Mouse (Mus musculus) frontal cortex, postnatal 14 days (tissue): Measurements from ENCODE around the gene Upf3a.
"Not testable (repeated sequence)": the region's sequence is repeated elsewhere in the genome, so short reads cannot be mapped to it uniquely, and the experiment has no call there.

Experiments
- DNase-seq, 2 experiments: peaks; one replicate each; pipeline ENCODE4 v3.0.0; 2022; ENCODE audit warnings: low spot score in 2 of 2

Gene Upf3a

DNA sequence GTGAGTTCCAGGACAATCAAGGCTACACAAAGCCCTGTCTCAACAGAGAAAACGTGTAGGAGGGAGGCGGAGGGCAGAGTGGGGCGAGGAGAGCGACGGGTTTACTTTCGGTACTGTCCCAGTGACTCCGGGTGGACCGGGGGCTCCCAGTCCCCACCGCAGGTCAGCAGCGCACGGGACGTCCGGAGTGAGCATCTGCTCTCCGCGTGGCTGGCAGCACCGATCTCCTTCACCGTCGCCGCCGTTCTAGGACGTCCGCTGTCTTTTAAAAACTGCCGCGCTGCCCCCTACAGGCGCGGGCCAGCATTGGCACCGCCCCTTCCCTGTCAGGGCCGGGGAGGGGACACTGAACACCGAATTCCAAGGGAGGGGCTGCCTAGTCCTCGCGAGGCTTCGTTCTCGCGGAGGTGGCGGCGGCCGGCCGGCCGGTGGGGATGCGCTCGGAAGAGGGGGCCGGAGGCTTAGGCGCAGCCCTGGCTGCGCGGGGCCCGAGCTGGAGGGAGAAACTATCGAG is at the start of gene Upf3a:
Gene Upf3a, plus strand, starts transcription at position 366 of the 514 bp plus-strand sequence.
- peak; percentile 82 to 85 for DNase-seq

DNA sequence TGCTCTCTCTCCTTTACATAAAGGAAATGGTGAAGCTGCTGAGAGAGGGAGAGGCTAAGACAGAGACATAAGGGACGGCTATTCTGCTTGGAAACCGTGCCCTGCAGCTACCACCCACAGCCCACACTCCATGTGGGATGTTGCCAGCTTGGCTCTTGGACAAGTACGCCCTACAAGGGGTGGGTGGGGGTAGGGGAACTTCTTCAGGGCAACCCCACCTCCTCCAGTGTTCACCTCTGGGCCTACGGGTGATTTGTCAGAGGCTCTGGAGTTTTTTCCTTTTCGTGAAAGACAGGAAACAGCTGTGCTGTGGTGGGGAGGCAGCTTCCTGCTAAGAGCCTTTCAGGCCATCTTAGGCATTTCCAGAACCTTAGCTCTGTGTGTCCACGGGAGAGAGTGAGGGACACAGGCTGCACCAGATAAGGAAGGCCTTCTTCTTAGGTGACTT is 45.1 kb upstream of the Upf3a start:
- no peak for DNase-seq

DNA sequence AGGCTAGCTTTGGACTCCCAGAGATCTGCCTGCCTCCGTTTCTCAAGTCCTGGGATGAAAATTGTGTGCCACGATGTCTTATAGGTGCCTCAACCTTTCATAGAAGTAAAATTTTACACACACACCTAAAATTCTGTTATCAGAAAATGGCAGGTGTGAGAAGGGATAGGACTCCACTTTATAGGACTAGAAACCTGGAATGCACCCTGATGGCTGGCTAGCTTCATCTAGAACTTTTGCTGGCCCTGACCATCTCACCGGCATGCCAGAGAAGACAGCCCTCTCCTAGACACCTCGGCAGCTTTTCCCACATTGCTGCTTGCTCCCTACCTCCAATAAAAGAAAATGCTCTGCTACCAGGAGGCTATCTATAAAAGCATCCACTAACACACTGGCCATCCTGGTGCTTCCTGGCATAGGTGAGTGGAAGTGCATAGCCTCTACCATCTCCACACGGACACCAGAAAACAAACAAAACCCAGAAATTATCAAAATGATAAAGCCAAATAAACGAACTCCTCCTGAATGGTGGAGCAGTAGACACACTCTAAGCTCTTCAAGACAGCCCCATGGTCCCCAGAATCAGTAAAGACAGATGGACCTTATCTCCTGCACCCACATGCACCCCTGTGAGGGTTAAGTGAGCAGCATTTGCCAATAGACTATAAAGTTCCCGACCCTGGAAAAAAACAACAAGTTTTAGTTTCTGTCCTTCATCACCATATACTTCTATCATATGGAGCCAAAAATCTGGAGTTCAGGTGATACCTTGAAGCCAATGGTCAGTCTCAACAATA is 44.4 kb upstream of the Upf3a start:
- DNase-seq, result no peak

DNA sequence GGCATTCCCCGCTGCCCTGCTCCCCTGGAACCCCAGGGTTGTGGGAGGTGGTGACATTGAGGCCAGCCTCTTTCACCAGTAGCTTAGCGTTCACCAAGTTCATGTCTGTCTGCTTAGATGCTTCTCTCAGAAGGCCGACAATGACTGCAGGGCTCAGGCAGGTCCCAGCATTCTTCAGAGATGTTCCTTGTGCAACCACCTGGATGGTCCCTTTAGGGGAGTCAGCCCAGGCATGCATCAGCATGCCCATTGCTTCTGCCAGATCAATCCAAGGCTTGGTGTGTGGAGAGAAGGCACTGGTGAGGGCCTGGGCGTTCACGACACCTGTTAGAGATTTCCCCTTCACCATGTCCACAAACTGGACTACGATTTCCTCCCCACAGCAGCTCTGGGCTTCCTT is 39.2 kb upstream of the Upf3a start:
- not testable (repeated sequence) for DNase-seq

DNA sequence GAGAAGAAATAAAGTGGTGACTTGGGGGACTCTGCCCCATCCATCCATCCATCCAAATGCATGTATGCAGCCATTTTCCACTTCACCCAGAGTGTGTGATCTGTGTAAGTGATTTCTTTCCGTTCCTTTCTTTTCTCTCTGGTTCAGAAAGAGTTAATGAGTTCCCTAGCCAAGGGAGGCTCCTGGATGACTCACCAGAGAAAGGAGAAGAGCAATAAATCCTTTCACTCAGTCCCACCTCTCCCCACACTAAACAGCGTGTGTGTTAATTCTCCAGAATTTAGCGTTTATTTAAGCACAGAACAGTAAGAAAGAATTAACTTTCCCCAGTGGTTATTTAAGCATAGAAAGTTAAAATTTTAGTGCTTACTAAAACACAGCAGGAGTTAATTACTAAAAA is 37.8 kb upstream of the Upf3a start:
- DNase-seq, result no peak

DNA sequence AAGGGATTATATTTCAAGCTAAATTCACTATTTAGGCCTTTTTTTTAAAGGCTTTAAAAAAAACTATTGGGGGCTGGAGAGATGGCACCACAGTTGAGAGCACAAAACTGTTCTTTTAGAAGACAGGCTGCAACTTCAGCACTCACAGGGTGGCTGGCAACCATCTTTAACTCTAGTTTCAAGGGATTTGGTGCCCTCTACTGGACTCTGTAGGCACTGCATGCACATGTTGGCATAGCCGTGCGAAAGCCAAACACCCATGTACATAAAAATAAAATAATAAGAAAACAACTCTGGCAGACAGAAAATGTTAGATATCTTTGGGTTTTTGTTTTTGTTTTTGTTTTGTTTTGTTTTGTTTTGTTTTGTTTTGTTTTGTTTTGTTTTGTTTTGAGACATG is 31.7 kb upstream of the Upf3a start:
- DNase-seq, result peak; percentile 40 to 60

DNA sequence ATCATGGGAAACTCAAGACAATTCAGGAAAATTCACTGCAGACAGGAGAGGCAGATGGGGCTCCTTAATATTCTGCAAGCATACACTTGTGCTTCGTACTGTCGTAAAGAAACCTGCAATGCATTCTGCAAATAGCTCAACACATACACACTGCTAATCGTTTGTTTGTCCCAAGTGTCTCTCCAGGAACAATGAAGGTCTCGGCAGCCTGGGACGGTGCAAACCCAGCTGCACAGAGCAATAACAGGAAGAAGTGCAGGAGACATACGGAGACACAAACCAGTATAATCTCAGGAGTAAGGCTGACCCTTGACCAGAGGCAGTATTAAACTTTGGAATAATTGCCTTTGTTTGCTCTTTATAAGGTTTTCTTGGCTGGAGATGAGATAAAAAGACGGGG is 28.9 kb upstream of the Upf3a start:
- DNase-seq, result no peak

DNA sequence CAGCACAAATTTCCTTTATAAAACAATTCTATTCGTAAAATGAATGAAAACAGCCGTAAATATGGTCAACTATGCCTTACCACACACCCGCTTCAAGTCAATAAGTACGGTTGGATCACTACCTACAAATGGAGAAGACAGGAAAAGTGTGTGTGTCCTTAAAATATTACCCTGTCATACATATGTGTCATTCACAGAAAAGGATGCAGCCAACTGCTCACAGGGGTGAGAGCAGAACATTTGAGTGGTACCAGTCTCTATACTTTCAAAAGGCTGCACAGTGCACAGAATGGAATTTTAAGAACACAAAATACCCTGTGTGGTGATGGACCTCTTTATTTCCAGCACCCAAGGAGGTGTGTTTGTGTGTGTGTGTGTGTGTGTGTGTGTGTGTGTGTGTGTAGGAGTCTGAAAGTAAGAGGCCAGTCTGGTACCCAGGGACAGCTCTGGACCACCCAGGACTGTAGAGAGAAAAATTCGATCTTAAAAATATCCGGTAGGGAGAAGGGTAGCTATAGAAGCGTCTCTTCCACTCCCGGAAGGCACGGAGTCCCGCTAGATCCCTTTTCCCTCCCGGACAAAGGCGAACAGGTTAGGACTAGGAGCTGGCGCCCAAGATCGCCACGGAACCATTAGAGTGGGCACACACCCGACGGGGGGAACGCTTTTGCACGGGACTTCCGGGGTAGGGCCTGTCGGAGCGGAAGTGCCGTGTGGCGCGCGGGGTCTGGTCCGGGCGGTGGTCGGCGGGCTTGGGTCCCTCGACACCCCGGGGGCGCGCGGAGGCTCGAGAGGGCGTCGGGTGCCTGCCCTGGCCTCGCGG is 28.2 kb upstream of the Upf3a start, which contains the start of gene Cdc16:
Gene Cdc16, plus strand, starts transcription at position 695 of the 823 bp plus-strand sequence.
- peak; percentile 78 to 82 for DNase-seq

DNA sequence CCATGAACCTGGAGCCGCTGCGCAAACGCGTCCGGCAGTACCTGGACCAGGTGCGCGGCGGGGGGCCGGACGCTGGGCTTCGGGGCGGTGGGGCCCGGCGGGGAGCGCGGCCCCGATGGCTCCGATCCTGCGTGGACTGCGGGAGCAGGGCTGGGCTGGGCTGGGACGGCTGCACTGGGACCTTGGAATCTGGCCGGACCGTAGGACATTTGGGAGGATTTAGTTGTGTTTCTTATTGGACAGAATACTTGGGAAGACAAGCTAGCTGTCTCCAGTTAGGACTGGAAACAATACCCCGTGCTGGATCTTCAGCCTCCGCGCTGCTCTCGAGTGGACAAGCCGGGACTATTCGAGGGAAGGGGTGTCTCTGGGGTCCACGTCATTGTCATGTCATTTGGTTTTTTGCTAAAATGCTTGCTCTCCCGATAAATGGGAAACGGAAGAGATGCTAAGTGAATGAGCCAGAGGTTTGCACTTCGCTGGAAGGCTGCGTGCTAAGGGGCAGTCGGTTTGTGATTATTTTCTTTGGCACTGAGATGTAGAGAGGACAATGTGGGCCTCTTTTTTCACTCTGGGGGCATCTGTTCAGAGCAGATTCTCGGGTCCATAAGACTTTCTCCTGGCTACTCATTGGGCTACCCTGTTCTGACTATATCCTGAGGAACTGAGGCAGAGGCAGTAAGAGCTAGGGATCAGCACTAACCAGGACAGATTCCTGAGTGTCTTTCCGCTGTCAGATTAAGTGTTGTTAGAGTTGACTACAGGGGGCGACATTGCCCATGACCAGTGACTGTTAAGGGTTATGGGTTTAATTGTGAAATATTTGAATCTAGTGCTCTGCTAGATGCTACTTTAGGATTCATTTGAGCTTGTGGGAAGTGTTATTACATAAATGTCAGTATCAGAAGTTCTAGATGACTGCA is 27.3 kb upstream of the Upf3a start:
- peak in 1 of 2 experiments; percentile 17 for DNase-seq

DNA sequence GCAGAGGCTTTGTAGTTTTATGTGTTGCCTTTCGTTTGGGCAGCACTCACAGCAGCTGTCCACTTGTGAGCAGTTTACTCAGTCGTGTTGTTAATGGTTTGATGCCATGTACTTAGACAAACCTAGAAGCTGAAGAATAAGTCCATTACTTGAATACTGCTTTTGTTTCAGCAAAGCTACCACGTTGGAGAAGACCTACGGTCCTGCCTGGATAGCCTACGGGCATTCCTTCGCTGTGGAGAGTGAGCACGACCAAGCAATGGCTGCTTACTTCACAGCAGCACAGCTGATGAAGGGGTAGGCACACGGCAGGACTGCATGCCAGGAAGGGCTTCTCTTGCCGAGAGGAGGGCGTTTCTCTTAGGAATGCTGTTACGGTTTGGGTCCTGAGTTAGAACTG is 16.2 kb upstream of the Upf3a start:
- DNase-seq, result no peak

DNA sequence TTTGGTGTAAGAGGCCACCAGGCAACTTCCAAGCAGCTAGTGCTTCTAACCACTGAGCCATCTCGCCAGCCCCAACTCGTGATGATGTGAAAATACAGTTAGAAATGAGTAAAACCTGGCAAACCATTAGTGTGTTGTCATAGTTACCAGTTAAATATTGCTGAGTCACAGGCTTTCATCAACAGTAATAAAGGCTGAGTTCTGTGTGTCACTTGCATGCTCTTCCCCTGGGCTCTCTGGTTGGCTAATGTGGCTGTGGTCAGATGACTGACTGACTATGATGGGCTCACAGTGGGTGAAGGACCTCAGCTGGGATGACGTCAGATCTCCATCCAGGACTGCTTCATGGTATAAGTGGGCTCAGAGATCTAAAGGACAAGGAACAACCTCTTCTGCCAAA is 4.9 kb upstream of the Upf3a start:
- DNase-seq, result no peak

DNA sequence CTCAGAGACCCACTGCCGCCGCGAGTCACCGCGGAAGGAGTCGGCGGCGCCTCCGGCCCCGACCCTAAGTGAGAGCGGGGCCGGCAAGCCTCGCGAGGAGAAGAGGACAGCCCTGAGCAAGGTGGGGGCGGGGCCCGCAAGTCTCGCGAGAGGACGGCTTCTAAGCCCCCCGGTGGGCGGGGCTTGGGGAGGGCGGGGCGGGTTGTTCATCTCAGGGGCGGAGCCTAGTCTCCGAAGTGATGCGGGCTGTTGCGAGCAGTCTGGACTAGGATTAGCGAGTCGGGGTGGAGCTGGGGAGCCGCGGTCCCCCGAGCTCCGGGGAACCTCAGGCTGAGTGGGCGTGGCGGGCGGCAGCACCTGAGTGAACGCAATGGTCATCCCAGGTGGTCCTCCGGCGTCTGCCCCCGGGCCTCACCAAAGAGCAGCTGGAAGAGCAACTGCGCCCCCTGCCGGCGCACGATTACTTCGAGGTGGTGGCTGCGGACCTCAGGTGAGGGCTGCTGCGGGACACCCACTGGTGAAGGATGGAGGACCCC is 417 bp downstream of the Upf3a start:
- DNase-seq, result peak; percentile 83 to 94

DNA sequence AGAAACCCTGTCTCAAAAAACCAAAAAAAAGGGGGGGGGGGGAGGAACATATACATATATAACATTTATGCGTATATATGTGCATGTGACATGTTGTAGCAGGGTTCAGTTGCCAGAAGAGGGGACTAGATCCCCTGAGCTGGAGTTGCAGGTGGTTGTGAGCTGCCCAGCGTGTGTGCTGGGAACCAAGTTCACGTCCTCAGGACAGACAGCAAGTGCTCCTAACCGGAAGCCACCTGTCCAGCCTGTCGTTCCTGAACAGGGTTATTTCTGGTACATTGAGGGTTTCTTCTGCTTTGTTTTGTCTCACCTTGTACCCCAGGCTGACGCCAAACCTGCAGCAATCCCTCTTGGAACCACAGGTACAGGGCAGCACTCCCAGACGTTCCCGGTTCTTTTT is 4.2 kb downstream of the Upf3a start:
- no peak for DNase-seq

DNA sequence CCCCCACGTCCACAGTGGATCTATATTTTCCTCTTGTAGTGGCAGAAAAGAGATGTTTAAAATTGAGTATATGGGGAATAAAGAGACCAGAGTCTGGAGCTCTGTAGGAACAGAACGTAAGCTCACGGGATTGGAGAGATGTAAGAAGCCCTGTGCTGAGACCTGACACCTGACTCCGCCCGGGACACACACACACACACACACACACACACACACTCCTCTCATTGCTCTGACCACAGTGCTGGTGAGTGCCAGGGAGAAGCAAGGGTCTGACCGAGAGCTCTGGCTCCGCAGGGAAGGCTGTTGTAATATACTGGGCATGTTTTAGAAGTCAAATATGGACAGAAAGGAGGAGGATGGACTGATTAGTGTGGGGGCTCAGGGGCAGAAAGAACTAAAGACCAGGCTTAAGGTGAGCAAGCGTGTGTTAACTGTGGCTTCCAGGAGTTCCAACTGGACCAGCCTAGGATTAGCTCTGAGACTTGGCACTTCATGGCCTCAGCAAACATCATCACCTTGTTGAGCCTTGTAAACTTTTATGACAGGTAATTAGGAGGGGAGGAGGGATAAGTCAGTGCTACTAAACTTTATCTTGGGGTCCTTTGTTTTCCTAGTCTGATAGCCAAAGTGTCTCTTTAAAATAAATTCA is 7.8 kb downstream of the Upf3a start:
- DNase-seq, result no peak

DNA sequence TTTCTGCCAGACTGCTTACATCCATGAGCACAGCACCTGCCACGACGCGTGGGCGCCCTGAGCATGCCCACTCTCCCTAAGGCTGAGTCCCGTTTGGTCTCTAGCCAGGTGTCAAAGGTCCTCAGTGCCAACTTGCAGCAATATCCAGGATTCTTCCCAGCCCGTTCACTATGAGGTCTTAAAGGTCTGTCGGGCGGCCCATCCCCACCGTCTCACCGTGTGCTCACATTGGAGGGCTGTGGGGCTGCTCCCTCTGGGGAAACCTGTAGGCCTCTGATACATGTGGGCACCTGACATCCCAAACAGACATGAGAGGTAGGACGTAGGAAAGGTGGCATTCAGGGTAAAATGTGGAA is 8.3 kb downstream of the Upf3a start:
- DNase-seq, result no peak

DNA sequence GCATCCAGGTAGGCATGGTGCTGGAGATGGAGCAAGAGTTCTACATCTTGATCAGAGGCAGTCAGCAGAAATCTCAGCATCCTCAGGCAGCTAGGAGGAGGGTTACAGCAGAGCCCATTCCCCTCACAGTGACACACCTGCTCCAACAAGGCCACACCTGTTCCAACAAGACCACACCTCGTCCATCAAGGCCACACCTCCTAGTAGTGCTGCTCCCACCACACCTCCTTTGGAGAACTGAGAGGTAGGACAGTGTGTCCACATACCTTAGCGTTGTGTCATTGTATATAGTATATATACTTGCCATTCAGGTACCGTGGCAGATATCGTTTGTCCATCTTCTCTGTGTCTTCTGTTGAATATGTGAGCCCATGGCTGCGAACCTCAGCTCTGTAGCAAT is 12.3 kb downstream of the Upf3a start:
- DNase-seq, result no peak

DNA sequence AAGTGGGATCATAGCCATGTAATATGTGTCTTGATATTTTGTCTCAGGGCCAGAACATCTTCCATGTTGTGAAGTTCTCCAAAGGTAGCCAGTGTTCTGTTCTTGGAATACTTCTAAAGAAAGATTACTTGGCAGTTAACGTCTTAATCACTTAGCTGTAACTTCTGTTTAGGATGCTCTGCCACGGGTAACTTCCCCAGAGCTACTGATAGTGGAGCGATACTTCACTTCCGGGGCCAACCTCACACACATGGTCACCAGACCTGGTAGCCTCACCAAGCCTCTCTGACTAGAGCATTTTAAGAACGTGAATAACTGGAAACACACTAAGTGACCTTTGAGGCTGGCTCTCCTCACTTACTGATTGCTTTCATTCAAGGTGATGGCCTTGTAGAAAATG is 14.2 kb downstream of the Upf3a start:
- DNase-seq, result no peak

DNA sequence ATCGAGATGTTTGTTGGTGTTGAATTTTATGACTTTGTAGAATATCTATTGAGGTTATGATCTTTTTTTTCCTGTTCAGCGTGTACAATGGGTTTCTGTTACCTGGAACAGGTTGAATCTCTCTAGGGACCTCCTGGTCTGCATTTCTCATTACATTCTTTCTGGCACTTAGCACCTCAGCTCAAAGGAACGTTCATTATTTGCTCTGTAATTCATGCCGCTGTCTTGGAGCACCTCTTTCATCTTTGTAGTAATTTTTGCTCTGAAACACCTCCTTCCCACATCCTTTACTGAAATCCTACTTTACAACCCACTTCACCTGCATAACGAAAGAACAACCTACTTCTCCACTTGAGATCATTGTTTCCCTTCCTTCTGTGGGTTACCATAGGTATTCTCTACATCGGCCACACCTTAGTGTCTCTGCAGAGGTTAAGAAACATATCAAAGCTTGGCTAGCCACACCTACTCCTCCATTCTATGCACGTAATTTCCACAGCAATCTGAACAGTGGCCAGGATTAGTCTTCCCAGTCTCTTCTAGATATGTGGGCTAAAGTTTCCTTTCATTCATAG is 43.3 kb downstream of the Upf3a start:
- DNase-seq, result no peak

DNA sequence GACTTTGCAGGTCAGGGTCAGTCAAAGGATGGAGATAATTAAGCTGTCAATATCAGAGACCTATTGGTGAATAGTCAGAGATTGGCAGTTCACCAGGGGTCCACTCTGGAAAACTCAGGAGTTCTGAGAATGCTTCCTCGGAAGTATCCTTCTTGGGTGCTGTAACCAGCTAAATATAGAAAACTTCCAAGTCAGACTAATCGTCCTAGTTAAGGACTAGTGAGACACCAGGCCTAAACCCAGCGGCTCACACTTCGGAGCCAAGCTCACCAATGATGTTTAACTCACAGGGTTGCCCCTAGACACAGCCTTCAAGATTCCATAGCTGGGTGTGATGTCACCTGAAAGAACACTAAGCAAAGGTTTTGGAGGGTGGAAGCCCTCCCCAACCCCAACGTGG is 52.9 kb downstream of the Upf3a start, which contains the start of gene AF366264:
Gene AF366264, minus strand, starts transcription at position 101 of the 400 bp plus-strand sequence.
- DNase-seq, result not testable (repeated sequence)

DNA sequence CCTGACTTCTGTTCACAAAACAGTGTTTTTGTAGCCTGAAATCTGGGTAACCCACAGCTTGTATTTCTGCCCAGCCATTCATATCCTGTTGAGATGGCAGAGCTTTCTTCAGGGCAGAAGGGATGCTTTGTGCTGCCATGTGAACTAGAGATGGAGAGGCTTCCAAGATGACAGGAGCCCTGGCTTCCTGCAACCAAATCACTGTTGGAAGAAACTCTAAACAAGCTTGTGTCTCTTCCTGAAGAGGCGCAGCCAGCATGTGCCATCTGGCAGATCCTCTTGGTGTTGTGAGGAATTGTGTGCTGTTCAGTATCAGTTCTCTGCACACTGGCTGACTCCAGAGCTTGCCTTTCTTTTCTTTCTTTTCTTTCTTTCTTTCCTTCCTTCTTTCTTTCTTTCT is 57.9 kb downstream of the Upf3a start:
- not testable (repeated sequence) for DNase-seq
